In genomic region chr6:137754056-137754856, GRCm38 (mm10) we compare ENCODE assay signal across 7 mouse cellular contexts. TPM values are rescaled to one million over a fixed set of nuclear protein-coding genes. Genes with fewer than 3 reads are reported as not detected.
DNase-seq lines count a peak whose midpoint lies in the region; ATAC-seq and TF ChIP-seq lines count a peak whose summit lies in the region.

Dera (plus strand) TSS chr6:137754546.

- H3K4me2 ChIP-seq in midbrain, embryonic 11.5 days = peak within 1 kb of the TSS; percentile 65

- peaks cover 4% of the 10 kb centered on the region for H3K4me1 ChIP-seq in midbrain, embryonic 11.5 days (ENCODE audit: control insufficient read depth, insufficient read depth, low read length)
- H3K4me1 ChIP-seq in small intestine, adult 2 months (ENCODE audit: control insufficient read depth, insufficient read depth, insufficient read length, low read length) = peaks cover 15% of the 10 kb centered on the region

- no peaks in the 10 kb centered on the region for H3K9me3 ChIP-seq in midbrain, embryonic 11.5 days (ENCODE audit: control insufficient read depth, low read length)

- H3K27me3 ChIP-seq in midbrain, embryonic 11.5 days (ENCODE audit: control insufficient read depth, insufficient read depth, low read length) = no peaks in the 10 kb centered on the region
- no peaks in the 10 kb centered on the region for H3K27me3 ChIP-seq in small intestine, adult 2 months (ENCODE audit: control insufficient read depth, insufficient read depth, low read length)

- WGBS in midbrain, embryonic 11.5 days = 12% methylated on average over 26 of the region's 26 CpGs
- WGBS in small intestine, adult 2 months = 15% methylated on average over 26 of the region's 26 CpGs

- H3K36me3 ChIP-seq in midbrain, embryonic 11.5 days (ENCODE audit: control insufficient read depth, insufficient read depth, low read length) = peaks cover 5% of the 10 kb centered on the region; the same call in 1 of the 2 replicates
- peaks cover 12% of the 10 kb centered on the region for H3K36me3 ChIP-seq in small intestine, adult 2 months (ENCODE audit: control insufficient read depth, insufficient read depth, low read length)

- DNase-seq in adipocyte (ENCODE audit: low spot score) = peak; percentile 95
- peak; percentile 87 for DNase-seq in gastrocnemius, postnatal 10 days
- peak; percentile 69 for DNase-seq in hindlimb bud, embryonic 11.5 days (ENCODE audit: extremely low spot score, low read depth, low spot score)
- DNase-seq in left cerebral cortex, postnatal 4 days = peak; percentile 83
- DNase-seq in midbrain, embryonic 11.5 days (ENCODE audit: low spot score, missing footprints) = peak; percentile 98

- peak; percentile 90 for TF ChIP-seq POLR2A in small intestine, adult 2 months (IDR thresholded peaks at IDR 0.05; ENCODE audit: low read depth, low read length)

- peak within 1 kb of the TSS; percentile 74 for H3K9ac ChIP-seq in midbrain, embryonic 11.5 days (ENCODE audit: low read length)

- no peak within 1 kb of the TSS for H3K27ac ChIP-seq in midbrain, embryonic 11.5 days (ENCODE audit: low read depth, low read length)
- H3K27ac ChIP-seq in small intestine, adult 2 months (ENCODE audit: insufficient read depth, low read depth, low read length) = peak within 1 kb of the TSS; percentile 55

- H3K4me3 ChIP-seq in midbrain, embryonic 11.5 days (ENCODE audit: low read depth, low read length) = peak within 1 kb of the TSS; percentile 66
- H3K4me3 ChIP-seq in small intestine, adult 2 months (ENCODE audit: low read depth, low read length) = peak within 1 kb of the TSS; percentile 71

- intact Hi-C loops in left cerebral cortex, postnatal 4 days (cut with DNase I) = loop anchor here (10.0 kb wide), 1 partner anchor 1821 kb away; no protein-coding TSS in a partner anchor

- peak; percentile 91 for ATAC-seq in common myeloid progenitor, adult 5-6 weeks (replicated peaks; ENCODE audit: low read depth, poor library complexity, severe bottlenecking)
- ATAC-seq in midbrain, embryonic 11.5 days (ENCODE audit: low FRiP score) = peak; percentile 95

- TF ChIP-seq CTCF in small intestine, adult 2 months (IDR thresholded peaks at IDR 0.05; ENCODE audit: extremely low read depth, insufficient read length, insufficient replicate concordance, low read depth, low read length) = no peak

RNA-seq across cellular contexts. Expression of gene Dera, which starts in this region (rescaled TPM):
- total RNA-seq in common myeloid progenitor, adult 5-6 weeks (2017) = 90.0 and 91.7 TPM in 2 replicates
- total RNA-seq in gastrocnemius, postnatal 10 days (2021) = 10 to 100 TPM; 12.7 to 14.5 TPM
- 10 to 100 TPM in 1 of 2 experiments, 1 to 10 TPM in 1; 9.5 to 10.7 TPM for total RNA-seq in left cerebral cortex, postnatal 4 days (2021)
- 59.9 and 64.0 TPM in 2 replicates for polyA plus RNA-seq in midbrain, embryonic 11.5 days (2014; fragmentation: Nextera tagmentation; extraction: Ambion mirVana)
- polyA plus RNA-seq in small intestine, adult 2 months (2012; rRNA removed) = 11.8 and 23.9 TPM in 2 replicates
